Mouse (Mus musculus): Measurements from ENCODE around the gene Acox3.

The Acox3 gene

DNA sequence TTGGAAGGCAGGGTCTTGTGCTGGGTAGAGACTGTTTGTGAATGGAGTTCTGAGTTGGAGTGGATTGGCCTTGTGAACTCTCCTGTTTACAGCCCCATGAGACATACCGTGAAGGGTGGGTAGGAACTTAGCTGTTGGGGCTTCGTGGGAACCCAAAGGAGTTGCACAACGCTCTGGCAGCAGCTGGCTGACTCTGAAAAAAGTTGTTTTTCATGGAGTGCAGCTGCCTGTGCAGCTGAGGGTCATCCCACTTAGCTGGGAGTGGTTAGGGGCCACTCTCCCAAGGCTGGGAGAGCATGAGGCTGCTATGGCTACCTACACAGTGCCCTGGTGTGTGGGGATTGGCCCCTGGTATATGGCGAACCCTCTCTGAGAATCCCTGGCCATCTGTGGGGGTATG lies 64.7 kb downstream of the Acox3 start:
- no peak for DNase-seq (ENCODE audit: low read depth in 2 of 2, low spot score in 2 of 2)

DNA sequence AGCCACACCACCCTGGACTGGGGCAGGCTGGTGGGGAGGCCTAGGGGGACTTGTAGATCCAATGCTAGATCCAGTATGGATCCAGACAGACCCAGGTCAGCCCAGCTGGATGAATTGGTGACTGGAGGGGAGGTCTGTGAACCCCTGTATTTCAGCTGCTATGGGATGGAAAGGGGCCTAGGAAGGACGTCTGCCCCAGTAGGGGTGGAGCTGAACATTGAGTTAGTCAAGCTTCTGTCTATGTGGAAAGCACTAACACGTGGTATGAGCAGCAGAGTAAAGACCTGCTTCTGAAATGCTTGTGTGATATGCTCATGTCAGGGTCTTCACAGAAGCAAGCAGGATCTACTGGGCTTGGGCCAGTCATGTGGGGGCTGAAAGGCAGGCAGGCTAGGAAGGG lies 65.4 kb downstream of the Acox3 start:
- no peak for DNase-seq (ENCODE audit: low read depth in 2 of 2, low spot score in 2 of 2)

DNA sequence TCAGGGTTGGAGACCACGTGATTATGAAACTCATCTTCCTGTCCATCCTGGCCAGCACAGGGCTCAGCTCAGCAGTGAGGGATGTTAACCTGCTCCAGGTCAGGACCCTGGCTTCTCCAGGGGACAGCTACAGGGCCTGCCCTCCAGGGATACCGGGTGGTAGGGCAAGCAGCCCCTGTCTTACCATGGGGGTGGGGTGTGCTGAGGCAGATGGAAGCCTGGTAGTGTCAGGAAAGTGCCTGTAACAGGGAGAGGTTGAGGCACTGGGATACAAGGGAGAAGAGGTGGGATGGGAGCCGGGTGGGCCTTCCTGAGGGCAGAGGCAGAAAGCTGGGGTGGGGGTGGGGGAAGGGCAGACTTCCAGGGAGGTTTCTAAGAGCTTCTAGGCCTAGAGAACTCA lies 69.5 kb downstream of the Acox3 start:
- no peak for DNase-seq (ENCODE audit: low read depth in 2 of 2, low spot score in 2 of 2)

DNA sequence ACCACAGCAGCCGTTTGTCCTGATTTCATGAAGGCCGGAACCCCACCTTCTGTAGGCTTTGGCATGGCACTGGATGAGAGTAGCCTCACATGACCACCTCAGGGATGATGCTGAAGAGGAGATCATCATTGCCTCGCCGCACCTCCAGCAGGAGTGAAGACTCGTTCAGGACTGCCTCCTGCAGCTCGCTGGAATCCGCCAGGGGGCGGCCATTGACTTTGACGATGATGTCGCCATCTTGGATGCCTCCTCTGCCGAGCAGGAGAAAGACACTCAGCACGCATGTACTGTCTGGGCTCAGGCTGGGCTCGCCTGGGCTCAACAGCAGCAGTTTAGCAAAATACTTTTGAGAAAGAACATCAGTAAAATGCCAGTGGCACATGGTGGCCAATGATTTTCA lies 70.0 kb downstream of the Acox3 start:
- DNase-seq (ENCODE audit: low read depth in 2 of 2, low spot score in 2 of 2) = no peak

DNA sequence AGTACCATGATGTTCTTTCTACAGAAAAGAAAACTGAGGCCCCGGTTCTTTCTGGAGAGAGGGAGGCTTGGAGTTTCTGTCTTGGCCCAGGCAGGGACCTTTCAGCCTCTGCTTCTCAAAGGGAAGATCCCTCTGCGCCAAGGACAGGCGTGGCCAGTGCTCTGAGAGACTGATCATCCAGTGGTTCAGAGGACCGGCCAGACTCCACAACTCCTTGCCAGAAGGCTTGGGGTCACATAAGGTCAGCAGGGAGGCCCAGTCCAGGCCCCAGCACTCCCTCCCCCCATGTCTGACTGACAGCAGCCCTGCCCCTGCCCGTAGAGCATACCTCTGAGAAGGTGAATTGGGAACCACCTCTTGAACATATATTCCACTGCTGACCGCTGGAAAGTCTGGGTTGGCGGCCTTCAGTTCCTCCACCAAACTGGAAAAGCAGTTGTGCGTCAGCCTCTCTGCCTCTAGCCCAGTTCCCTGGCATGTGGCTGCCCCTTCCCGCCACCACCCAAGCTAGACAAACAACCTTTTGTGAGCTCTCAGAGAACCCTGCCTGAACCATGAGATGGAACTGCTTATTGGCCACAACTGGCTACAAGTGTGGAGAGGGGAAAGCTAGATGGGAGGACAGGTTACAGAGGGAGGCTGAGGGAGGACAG lies 71.0 kb downstream of the Acox3 start:
- no peak for DNase-seq (ENCODE audit: low read depth in 2 of 2, low spot score in 2 of 2)

DNA sequence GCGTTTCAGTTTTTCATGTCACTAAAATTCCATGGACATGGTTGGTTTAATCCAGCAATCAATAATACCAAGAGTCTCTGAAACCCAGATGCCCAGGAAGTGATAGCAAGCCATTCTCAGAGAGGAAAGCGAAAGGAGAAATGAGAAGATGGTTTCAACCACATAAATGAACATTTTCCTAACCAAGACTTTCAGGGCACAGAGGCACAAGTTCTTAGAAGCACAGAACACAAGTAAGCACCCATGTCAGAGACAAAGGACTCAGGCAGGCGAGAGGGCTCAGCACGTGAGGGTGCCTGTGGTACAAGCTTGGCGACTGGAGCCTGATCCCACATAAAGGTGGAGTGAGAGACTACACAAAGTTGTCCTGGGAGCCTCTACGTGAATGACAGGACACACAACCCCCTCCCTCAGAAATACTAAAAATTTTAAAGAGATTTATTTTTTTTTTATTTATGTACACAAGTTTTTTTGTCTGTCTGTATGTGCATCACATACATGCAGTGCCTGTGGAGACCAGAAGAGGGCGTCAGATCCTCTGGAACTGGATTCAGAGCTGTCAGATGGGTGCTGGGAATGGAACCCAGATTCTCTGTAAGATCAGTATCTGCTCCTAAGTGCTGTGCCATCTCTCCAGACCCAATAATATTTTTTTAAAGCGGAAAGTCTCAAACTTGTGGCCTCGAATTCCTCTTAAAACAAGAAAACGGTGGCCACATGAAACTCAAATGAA lies 73.1 kb downstream of the Acox3 start:
- DNase-seq (ENCODE audit: low read depth in 2 of 2, low spot score in 2 of 2) = no peak

DNA sequence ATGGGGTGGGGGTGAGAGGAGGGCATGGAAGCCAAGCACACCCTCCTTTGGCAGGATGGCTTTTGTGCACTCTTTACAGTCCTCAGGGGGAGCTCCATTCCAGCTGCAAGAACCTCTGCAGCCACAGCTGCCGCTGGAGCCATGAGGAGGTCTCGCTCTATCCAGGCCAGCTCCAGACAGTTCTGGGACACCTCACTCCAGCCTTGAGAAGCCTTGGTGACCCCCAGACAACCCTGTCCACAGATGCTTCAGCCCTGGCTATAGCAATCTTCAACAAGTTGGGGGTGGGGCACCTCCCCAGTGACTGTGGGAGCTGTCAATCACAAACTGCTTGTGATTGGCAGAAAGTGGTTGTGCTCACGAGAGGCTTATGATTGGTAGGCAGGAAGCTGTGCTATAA lies 76.7 kb downstream of the Acox3 start:
- no peak for DNase-seq (ENCODE audit: low read depth in 2 of 2, low spot score in 2 of 2)

DNA sequence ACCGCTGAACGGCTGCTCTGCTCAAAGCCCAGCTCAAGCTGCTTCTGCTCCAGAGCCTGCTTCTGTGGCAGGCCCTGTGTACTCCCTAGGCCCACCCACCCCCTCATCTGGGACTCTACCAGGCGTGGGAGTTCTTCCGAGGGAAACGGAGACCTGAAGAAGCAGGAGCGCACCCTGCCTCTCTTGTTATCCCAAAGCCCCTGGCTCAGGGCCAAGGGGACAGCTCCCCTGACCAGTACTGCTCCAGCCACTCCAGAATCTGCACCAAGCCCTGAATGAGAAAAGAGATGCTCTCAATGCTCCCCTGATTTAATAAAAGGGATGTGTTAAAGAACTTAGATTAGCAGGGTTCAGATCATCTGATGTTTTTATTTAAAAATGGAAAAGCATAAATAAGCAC lies 78.4 kb downstream of the Acox3 start:
- no peak for DNase-seq (ENCODE audit: low read depth in 2 of 2, low spot score in 2 of 2)

DNA sequence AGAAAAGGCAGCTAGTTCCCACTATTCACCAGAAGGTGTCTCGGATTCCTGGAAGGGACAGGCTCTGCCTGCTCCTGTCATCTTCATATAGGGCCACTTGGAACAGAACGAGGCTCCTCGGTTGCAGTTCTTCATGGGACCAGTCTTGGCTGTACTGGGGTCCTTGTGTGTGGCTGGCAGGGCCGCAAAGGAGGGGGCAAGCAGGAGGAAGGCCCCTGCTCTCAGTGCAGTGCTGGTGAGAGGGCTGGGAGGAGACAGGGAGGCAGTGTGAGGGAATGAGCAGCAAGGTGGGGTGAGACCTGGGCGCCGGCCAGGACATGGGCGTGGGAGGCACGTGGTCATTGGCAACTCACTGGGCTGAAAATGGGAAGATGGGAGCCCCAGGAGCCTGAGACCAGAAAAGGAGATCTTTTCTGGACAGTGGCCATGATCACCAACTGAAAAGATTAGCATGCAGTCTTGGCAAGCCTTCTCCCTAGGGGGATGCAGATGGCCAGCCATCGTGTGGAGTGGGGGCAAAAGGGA lies 79.2 kb downstream of the Acox3 start:
- DNase-seq (ENCODE audit: low read depth in 2 of 2, low spot score in 2 of 2) = no peak
